Mouse (Mus musculus) limb, embryonic 11.5 days (tissue): ENCODE results near the gene Cacnb1. TPM values are rescaled to one million over a fixed set of nuclear protein-coding genes. Genes with fewer than 3 reads are reported as not detected.

ENCODE experiments used
- ATAC-seq: fragments of 200-750 bp; cut with Nextera tagmentation; 2 replicates; pipeline ENCODE4 v1.8.0; 2017; ENCODE audit warnings: low read depth; ENCODE audit not compliant: insufficient number of reproducible peaks, low FRiP score, low TSS enrichment
- DNase-seq: peaks from one replicate; pipeline ENCODE4 v3.0.0-alpha.2; 2015; ENCODE audit warnings: low spot score
- H3K27ac ChIP-seq: fragments of 300-500 bp; sonication (generic); replicated peaks from 2 replicates; pipeline ENCODE4 v1.5.1; 2014; ENCODE audit warnings: low read depth, mild to moderate bottlenecking, low read length
- H3K27me3 ChIP-seq: fragments of 300-500 bp; sonication (generic); 2 replicates; pipeline ENCODE4 v1.6.1; 2014; ENCODE audit warnings: mild to moderate bottlenecking, low read length, mixed read lengths; ENCODE audit not compliant: control insufficient read depth, insufficient read depth
- H3K36me3 ChIP-seq: fragments of 300-500 bp; sonication (generic); 2 replicates; pipeline ENCODE4 v1.6.1; 2014; ENCODE audit warnings: mild to moderate bottlenecking, low read length, moderate library complexity, mixed read lengths; ENCODE audit not compliant: control insufficient read depth, insufficient read depth
- H3K4me1 ChIP-seq: fragments of 300-500 bp; sonication (generic); 2 replicates; pipeline ENCODE4 v1.6.1; 2014; ENCODE audit warnings: low read length, mixed read lengths; ENCODE audit not compliant: control insufficient read depth, insufficient read depth
- H3K4me2 ChIP-seq: fragments of 300-500 bp; sonication (generic); 2 replicates; pipeline ENCODE4 v1.6.1; 2014; ENCODE audit warnings: low read depth, mild to moderate bottlenecking, moderate library complexity; ENCODE audit not compliant: severe bottlenecking
- H3K4me3 ChIP-seq: fragments of 300-500 bp; sonication (generic); 2 replicates; pipeline ENCODE4 v1.5.1; 2014; ENCODE audit warnings: low read depth, low read length
- H3K9ac ChIP-seq: fragments of 300-500 bp; sonication (generic); 2 replicates; pipeline ENCODE4 v1.6.1; 2014; ENCODE audit warnings: mild to moderate bottlenecking, low read length
- H3K9me3 ChIP-seq: fragments of 300-500 bp; sonication (generic); 2 replicates; pipeline ENCODE4 v1.6.1; 2016; ENCODE audit warnings: low read length; ENCODE audit not compliant: control insufficient read depth
- WGBS: fragments of 180-500 bp; shearing (Covaris S2); extraction: QIAGEN DNeasy Blood & Tissue Kit; methylation state at CpG from one replicate; pipeline ENCODE4 v1.1.7; 2014; 5-methylcytosine and 5-hydroxymethylcytosine counted together
- polyA plus RNA-seq: library from polyadenylated mRNA; unstranded; fragments of >200 nt; fragmentation: Nextera tagmentation; extraction: Ambion mirVana; gene quantifications from 2 replicates; pipeline ENCODE4 v1.2.1, GENCODE M21; 2014

Gene Cacnb1
- polyA plus RNA-seq, 1 experiment from 2014 or later, result 6.8 TPM

DNA sequence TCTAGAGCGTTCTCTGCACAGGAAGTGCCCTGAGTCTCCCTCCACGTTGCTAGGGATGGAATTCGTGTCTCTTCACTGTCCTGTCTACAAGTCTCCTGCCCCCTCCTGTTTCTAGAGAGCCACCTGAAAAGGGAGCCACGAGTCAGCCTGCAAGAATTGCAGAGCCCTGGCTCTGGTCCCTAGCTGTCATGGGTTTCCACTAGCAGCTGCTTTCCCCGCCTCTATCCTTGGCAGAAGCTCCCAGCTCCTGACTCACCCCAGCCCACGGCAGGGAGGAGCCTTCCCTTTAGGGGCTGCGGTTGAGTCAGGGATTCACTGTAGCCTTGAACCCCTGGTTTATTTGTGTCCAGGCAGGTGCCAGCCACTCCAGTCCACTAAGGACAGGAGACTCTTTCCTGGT lies 51.6 kb downstream of the Cacnb1 start:
- no peaks in the 10 kb centered on the region for H3K4me1 ChIP-seq
- H3K27me3 ChIP-seq, result no peaks in the 10 kb centered on the region
- 41% methylated on average over 7 of the region's 7 CpGs for WGBS
- no peak overlapping the region for H3K9ac ChIP-seq
- no peak overlapping the region for H3K27ac ChIP-seq
- H3K36me3 ChIP-seq, result no peaks in the 10 kb centered on the region
- no peak overlapping the region for H3K4me3 ChIP-seq
- ATAC-seq (no peak), DNase-seq (no peak)
- no peak overlapping the region for H3K4me2 ChIP-seq
- H3K9me3 ChIP-seq, result no peaks in the 10 kb centered on the region

DNA sequence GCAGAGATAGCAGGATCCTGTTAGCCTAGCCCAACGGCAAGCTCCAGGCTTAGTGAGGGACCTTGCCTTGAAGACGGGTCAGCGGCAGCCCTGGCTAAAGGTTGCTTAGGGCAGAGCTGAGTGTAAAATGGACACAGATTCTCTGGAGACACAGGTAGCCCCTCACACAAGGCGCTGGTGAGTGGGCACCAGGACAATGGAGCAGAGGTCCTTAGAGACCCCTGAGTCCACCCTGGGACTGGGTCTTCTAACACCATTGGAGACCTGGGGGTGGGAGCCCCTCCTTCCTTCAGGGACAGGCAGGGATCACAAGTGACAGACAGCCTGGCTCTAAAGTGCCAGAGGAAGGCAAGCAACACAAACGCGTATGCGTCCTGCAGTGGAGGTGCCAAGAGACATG lies 52.1 kb downstream of the Cacnb1 start:
- WGBS, result 86% methylated on average over 7 of the region's 7 CpGs
- no peaks in the 10 kb centered on the region for H3K36me3 ChIP-seq

DNA sequence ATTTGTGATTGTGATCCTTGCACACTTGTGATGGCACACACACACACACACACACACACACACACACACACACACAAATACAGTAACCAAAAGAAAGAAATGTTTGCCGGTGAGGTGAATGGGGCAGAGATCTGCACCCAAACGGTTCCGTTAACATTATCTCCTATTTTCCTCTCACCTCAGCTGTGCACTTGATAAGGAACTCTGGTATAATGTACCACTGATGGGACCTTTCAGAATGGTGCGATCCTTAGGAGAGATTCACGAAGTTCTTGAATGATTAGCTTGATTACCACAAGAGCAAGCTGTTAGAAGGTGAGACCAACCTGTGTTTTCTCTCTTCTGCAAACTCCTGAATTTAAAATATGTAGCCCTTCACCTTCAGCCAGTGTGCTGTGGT lies 54.4 kb downstream of the Cacnb1 start:
- Histone ChIP-seq H3K4me2 (no peak overlapping the region), H3K27me3 (no peaks in the 10 kb centered on the region), H3K27ac (no peak overlapping the region), H3K4me1 (no peaks in the 10 kb centered on the region), H3K4me3 (no peak overlapping the region), H3K36me3 (no peaks in the 10 kb centered on the region), H3K9me3 (no peaks in the 10 kb centered on the region), H3K9ac (no peak overlapping the region)
- WGBS, result 86% methylated on average over 5 of the region's 5 CpGs
- ATAC-seq (no peak), DNase-seq (no peak)

More for the DNA sequence above, 52.1 kb downstream of the Cacnb1 start:
- ATAC-seq (no peak), DNase-seq (no peak)
- H3K4me1 ChIP-seq, result no peaks in the 10 kb centered on the region
- no peaks in the 10 kb centered on the region for H3K27me3 ChIP-seq
- no peaks in the 10 kb centered on the region for H3K9me3 ChIP-seq
- H3K9ac ChIP-seq, result no peak overlapping the region
- H3K4me2 ChIP-seq, result no peak overlapping the region
- H3K27ac ChIP-seq, result no peak overlapping the region
- H3K4me3 ChIP-seq, result no peak overlapping the region

- Histone ChIP-seq H3K4me1 (no peaks in the 10 kb centered on the region), H3K27ac (no peak overlapping the region), H3K4me3 (no peak overlapping the region), H3K36me3 (no peaks in the 10 kb centered on the region), H3K9me3 (no peaks in the 10 kb centered on the region), H3K27me3 (no peaks in the 10 kb centered on the region), H3K4me2 (no peak overlapping the region), H3K9ac (no peak overlapping the region)
- ATAC-seq (no peak), DNase-seq (no peak)
- 56% methylated on average over 2 of the region's 2 CpGs for WGBS
Measured at GRCm38 (mm10) chr11:97967114-97967513, 55.7 kb downstream of the Cacnb1 start.

DNA sequence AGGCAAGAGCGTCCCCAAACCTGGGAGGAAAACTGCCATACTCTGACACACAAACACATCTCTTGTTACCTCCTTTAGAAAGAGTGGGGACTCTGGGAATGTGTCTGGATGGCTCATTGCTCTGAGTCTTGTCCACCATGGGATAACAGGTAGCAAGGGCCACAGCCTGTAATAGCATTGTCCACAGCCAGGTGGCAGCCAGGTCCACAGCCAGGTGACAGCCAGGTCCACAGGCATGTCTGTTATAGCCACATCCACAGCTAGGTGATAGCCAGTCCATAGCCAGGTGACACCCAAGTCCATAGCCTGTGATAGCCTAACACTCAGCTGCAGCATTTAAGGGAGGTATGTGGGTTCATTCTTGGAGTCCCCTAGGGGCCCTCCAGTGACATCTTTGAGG lies 61.9 kb downstream of the Cacnb1 start:
- Histone ChIP-seq H3K4me3 (no peak overlapping the region), H3K27ac (no peak overlapping the region), H3K9ac (no peak overlapping the region), H3K36me3 (no peaks in the 10 kb centered on the region), H3K4me2 (no peak overlapping the region), H3K4me1 (no peaks in the 10 kb centered on the region), H3K27me3 (no peaks in the 10 kb centered on the region), H3K9me3 (no peaks in the 10 kb centered on the region)
- DNase-seq (no peak), ATAC-seq (no peak)
- 84% methylated on average over 1 of the region's 1 CpGs for WGBS

DNA sequence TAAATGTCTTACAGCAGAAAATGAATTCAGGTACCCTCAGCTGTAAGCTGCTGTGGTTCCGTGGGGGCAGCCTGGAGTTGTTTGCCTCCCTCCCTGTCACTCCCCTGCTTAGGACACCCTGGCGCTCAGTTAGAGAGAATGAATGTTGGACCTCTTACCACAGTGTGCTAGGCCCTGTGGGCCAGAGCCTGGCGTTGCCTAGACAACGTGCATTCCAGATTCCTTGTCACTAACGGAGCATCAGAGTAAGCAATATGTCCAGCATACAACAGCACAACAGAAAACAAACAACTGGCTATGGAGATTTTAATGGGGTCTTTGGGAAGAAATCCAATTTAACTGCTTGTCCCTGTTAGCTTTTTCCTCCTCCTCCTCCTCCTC lies 63.5 kb downstream of the Cacnb1 start:
- Histone ChIP-seq H3K9ac (no peak overlapping the region), H3K36me3 (no peaks in the 10 kb centered on the region), H3K9me3 (no peaks in the 10 kb centered on the region), H3K27ac (no peak overlapping the region), H3K27me3 (no peaks in the 10 kb centered on the region), H3K4me2 (no peak overlapping the region), H3K4me1 (no peaks in the 10 kb centered on the region), H3K4me3 (no peak overlapping the region)
- WGBS, result 71% methylated on average over 5 of the region's 5 CpGs
- ATAC-seq (no peak), DNase-seq (no peak)

DNA sequence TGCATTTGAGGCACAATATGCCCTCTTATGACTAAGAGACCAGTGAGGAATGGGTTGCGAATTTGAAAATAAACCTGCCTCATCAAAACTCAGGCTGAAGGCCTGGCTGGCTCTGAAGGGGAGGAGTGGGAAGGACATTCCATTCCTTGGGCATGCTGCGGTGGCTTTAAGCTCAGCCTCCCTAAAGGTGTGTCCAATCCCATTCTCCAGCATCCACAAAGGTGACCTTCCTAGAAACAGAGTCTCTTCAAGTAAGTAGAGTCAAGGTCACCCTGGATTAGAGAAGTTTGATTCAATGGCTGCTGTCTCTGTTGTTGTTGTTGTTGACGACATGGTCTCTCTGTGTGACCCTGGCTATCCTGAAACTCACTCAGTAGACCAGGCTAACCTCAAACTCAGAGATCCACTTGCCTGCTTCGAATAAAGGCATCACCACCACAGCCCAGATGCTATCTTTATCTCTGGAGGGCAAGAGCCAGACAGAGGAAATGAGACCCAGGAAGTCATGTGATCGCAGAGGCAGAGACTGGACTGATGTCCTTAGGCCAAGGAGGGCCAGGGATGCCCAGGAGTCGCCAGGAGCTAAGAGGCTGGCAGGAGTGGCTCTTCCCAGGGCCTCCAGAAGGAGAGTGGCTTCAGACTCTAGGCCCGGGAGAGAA lies 64.1 kb downstream of the Cacnb1 start:
- Histone ChIP-seq H3K36me3 (no peaks in the 10 kb centered on the region), H3K27me3 (no peaks in the 10 kb centered on the region), H3K9ac (no peak overlapping the region), H3K9me3 (no peaks in the 10 kb centered on the region), H3K4me3 (no peak overlapping the region), H3K4me1 (no peaks in the 10 kb centered on the region), H3K27ac (no peak overlapping the region), H3K4me2 (no peak overlapping the region)
- WGBS, result 80% methylated on average over 7 of the region's 7 CpGs
- ATAC-seq (no peak), DNase-seq (no peak)

DNA sequence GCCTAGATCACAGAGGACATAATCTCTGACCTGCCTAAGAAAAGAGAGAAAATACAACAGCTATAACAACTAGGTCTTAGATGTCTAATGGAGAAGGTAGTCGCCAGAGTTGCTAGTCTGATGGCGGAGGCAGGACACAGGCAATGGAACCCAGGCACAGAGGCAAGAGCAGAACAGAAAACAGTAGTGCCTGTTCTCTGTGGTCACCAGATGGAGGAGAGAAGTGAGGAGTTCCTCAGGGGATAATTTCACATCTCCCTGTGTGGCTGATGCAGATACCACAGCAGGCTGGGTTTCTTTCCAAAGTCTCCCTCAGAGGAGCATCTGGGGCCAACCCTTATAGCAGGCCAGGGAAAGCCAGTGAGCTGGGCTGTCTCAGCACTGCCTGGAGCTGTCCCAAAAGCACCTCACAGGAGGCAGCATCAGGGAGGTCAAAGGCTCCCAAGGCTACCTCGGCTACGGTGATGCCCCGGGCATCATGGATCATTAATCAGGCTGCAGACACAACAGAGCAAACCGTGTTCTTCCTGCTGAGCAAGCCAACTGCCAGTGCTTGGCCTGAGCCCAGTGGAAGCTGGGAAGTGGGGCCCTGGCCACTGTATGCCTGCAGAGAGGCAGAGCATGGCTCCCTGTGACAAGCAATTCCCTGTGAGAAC lies 65.8 kb downstream of the Cacnb1 start:
- no peaks in the 10 kb centered on the region for H3K27me3 ChIP-seq
- no peak for DNase-seq
- H3K4me3 ChIP-seq, result no peak overlapping the region
- no peak overlapping the region for H3K4me2 ChIP-seq
- WGBS, result 55% methylated on average over 6 of the region's 6 CpGs
- no peaks in the 10 kb centered on the region for H3K36me3 ChIP-seq
- H3K4me1 ChIP-seq, result no peaks in the 10 kb centered on the region
- no peak overlapping the region for H3K9ac ChIP-seq
- H3K9me3 ChIP-seq, result no peaks in the 10 kb centered on the region
- no peak for ATAC-seq
- H3K27ac ChIP-seq, result no peak overlapping the region

- Histone ChIP-seq H3K27me3 (no peaks in the 10 kb centered on the region), H3K9ac (no peak overlapping the region), H3K36me3 (no peaks in the 10 kb centered on the region), H3K4me2 (no peak overlapping the region), H3K4me3 (no peak overlapping the region), H3K27ac (no peak overlapping the region), H3K4me1 (no peaks in the 10 kb centered on the region), H3K9me3 (no peaks in the 10 kb centered on the region)
- no peak for ATAC-seq
- WGBS, result 62% methylated on average over 4 of the region's 4 CpGs
- DNase-seq, result no peak
Measured at GRCm38 (mm10) chr11:97955915-97956314, 66.9 kb downstream of the Cacnb1 start.
